Mouse (Mus musculus): ENCODE measurements around the gene Itm2b.

- no peak for TF ChIP-seq POLR2A (IDR thresholded peaks at IDR 0.05; ENCODE audit: insufficient read depth, low read length)
- TF ChIP-seq CTCF (IDR thresholded peaks at IDR 0.05; ENCODE audit: low read depth, low read length) = no peak
- TF ChIP-seq EP300 (IDR thresholded peaks at IDR 0.05; ENCODE audit: insufficient read depth, low read depth, low read length) = peak; percentile 57; the same call in 1 of the 2 replicates
Observed at GRCm38 (mm10) chr14:73313396-73313795, 71.7 kb downstream of the Itm2b start.

Data from ES-Bruce4 (cell line).